Mouse (Mus musculus): ENCODE measurements at regions not wholly inside any gene's neighbourhood (a gene's known extent, or its start where the extent isn't known, plus 50 kb on each side); places are given as distances from the start of the nearest gene placed in this dataset.

DNA sequence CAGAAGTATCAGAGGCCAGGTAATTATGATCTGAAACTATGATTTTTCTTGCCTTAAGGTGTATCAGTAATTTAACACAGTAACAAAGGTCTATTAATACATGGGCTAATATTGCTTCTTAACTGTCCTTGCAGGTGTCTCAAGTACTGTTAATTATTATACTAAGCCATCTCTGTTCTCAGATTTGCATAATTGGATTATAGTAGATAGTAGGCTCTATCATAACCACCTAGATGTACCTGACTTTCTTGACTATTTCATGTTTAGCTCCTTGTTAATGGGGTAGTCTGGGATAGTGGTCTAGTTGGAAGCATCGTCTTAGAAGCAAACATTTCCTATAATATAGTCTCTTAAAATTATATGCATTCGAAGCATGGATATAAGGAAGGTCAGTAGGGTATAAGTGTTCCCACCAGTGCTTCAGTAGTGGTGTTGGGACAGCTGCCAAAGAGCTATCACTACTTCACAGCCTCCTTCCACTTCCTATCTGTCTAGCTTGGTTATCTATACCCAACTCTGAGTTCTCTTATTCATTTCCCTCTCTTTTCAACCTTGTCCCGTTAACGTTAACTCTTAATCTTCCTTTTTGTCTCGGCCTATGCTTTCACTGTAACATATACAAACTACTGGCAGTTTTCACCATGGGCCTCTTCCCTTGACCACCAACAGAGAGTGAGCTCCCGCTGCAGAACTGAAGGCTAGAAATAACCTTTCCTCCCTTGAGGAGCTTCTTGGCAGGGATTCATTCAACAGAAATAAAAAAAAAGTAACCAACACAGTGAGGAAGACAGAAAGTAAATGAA is 630.9 kb upstream of the Lcorl start:
- no peak for DNase-seq (ENCODE audit: extremely low spot score, low spot score)

DNA sequence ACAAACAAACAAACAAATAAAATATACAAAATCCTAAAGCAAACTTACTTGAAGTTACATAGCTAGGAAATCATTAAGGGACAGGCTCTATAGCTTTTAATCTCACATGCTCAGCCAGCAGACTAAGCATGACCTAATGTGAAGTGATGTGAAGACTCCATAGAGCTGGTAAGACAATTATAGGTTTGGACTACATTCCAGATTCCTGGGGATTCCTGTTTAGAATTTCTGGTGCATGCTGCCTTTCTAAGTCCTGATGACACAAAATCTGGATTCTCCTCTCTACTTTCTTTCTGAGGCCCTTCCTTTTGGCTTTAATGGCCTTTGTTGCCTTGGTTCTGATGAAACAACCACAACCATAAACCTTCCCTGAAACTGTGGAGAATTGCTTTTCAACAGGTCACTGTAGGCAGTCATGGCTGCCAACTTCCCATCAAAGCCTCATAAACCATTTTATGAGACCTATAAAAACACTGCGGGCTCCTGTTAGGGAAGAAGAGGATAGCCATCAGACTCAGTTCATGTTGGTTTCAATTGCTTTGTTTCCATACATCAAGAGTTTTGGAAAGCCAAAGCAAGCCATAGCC is 629.4 kb upstream of the Lcorl start:
- DNase-seq (ENCODE audit: extremely low spot score, low spot score): no peak

DNA sequence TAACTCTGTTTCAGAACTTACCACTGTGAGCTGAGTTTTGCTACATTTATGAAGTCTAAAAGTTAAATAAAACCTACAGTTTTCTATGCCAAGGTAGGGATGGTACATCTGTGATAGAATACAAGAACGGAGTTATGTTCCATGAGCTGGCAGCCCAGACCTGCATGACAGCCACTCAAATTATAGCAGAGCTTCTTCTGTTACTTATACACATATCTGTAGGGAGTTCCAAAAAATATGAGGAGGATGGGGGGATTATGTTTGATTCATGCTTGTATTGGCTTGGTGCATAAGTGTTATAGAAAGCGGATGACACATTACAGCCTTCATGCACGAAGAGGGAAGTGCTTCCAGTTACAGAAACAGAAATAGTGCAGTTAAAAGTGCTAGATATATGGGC is 598.9 kb upstream of the Lcorl start:
- no peak for DNase-seq (ENCODE audit: extremely low spot score, low spot score)

DNA sequence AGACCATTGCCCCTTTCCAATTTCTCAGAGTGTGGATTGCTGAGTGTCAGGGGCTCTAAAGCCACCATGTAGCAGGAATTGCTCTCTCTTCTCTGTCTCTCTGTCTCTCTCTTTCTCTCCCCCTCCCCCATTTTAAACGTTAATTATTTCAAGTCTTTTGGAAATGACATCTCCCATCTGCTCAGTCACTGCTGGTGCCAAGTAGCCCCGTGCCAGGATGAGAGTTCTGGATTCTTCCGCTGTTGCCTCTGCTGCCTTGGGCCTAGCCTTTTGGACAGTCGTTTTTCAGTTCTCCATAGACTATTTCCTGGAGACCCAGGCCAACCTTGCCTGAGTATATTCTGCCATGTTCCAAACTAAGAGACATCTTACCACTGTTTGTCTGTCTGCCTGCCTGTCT is 590.9 kb upstream of the Lcorl start:
- no peak for DNase-seq (ENCODE audit: extremely low spot score, low spot score)

GRCm38 (mm10) chr5:46445844-46446243 is 588.4 kb upstream of the Lcorl start:
- DNase-seq (ENCODE audit: extremely low spot score, low spot score): peak; percentile 21

GRCm38 (mm10) chr5:46445122-46445521 is 587.7 kb upstream of the Lcorl start:
- DNase-seq (ENCODE audit: extremely low spot score, low spot score): peak; percentile 26

- DNase-seq (ENCODE audit: extremely low spot score, low spot score): no peak
These were observed 586.5 kb upstream of the Lcorl start for GRCm38 (mm10) chr5:46443805-46444340.

GRCm38 (mm10) chr5:46442600-46443248 is 585.3 kb upstream of the Lcorl start:
- DNase-seq (ENCODE audit: extremely low spot score, low spot score): no peak

GRCm38 (mm10) chr5:46441716-46442115 is 584.3 kb upstream of the Lcorl start:
- no peak for DNase-seq (ENCODE audit: extremely low spot score, low spot score)

DNA sequence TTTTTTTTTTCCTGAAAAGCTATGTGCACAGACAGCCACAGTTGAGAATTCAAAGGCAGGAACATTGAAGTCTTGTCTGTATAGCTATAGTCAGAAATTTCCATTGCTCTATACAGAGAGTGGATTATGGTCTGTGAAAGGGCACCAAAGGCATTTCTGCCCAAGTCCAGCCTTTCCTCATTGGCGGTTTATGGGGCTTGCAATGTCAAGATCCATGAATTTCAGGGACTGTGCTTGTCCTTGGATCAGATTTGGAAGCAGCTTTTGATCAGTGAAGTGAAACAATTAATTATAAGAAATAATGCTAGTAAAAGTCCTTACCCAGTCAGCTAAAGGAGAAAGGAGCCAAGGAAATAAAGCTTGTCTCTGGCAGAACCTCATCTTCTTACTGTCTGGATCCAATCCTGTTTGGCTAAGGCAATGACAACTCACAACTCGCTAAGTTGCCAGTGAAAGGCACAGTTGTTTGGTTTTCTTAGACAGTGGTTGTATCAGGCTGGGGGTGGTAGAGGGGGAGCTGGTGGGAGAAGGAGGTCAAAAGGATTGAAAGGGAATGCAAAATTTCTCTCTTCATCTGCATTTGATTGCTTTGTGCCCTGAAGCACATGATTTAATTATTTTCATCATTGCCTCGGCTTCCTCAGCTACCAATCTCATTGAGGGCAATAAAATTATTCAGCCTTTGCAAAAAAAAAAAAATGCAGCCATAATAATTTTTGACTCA is 574.4 kb upstream of the Lcorl start:
- no peak for DNase-seq (ENCODE audit: extremely low spot score, low spot score)

DNA sequence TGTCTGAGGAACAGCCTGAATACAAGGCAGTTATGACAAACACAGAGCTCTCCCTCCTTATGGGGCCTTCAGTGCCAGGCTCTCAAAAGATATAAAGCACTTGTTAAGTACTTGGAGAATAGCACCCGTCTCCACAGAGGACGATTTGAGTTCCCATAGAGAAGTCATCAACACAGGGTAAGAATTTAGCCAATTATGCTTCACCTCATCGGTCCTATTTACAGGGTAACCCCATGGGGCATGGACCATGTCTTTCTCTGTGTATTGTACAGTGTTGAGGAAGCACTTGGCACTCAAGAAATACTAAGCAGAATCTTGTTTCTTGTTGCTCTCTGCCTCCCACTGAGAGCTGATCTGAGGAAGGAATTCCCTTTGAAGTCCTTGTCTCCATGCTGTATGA is 565.3 kb upstream of the Lcorl start:
- DNase-seq (ENCODE audit: extremely low spot score, low spot score): no peak

GRCm38 (mm10) chr5:46406969-46407368 is 549.6 kb upstream of the Lcorl start:
- no peak for DNase-seq (ENCODE audit: extremely low spot score, low spot score)

DNA sequence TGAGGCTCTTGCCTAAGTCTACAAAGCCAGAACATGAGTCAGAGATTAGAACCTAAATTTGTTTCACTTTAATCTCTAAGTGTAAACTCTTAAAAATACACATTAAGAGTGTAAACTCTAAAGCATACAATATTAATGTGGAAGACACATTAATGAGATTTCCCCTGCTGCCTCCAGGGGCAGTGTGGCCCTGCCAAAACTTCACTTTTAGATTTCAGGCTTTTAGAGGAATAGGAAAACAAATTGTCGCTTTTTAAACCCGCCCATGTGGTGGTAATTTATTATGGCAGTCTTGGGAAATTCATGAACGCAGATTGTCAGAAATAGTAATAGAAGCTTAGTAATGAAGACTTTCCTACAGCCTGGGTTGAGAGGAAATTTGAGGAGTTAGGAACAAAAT is 549.0 kb upstream of the Lcorl start:
- DNase-seq (ENCODE audit: extremely low spot score, low spot score): no peak

DNA sequence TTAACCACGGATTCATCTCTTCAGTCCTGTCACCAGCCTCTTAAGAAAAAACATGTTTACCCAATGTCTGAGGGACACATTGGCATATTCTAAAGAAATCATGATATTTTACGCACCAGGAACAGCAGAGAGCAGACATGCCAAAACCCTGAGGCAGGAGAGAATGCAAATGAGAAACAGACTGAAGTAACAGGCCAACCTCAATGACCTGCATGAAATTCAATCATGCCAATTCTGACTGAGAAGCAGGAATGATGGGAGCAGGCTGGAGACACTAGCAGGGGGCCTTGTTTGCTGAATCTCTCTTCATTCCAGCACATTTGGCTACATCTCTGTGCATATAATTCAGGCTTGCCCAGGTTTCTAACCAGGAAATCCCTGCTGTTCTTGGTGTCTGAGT is 529.2 kb upstream of the Lcorl start:
- DNase-seq (ENCODE audit: extremely low spot score, low spot score): no peak

- DNase-seq (ENCODE audit: extremely low spot score, low spot score): no peak
These were observed 509.9 kb upstream of the Lcorl start for GRCm38 (mm10) chr5:46367328-46367727.

- DNase-seq (ENCODE audit: extremely low spot score, low spot score): no peak
These were observed 506.2 kb upstream of the Lcorl start for GRCm38 (mm10) chr5:46363661-46364060.

DNA sequence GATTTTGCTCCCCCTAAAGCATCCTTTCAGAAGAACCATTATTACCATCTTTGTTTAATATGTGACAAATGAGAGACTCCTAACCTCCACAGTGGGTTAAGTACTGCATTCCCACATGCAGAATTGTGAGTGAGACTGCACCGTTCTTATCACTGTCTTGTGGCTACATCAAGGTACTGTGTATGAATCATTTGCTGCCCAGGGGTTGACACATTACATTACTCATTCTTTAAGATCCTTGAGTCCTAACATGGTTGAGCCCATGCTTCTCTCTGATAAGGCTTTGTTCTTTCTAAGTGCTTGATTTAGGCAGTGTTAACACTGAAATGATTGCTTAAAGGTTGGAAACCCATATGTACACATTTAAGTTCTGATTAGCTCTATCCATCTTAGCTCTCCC is 504.2 kb upstream of the Lcorl start:
- DNase-seq (ENCODE audit: extremely low spot score, low spot score): no peak

DNA sequence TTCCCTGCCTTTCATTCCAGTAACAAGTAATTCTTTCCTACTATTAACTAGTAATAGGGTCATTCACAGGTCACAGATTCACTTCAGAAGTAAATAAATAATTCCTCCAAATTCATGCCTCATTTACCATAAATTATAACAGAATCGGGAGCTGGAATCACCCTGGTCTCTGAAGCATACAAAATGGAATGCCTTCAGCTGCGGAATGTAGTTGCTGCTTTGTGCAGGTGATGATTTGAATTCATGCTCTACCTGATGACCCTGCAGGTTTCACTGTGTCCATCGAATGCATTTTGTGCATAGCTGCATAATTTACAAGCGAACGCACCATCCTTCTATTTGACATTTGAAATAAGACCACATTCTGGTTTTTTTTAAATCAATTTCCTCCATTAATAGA is 491.0 kb upstream of the Lcorl start:
- no peak for DNase-seq (ENCODE audit: extremely low spot score, low spot score)

GRCm38 (mm10) chr5:46347368-46348083 is 490.1 kb upstream of the Lcorl start:
- DNase-seq (ENCODE audit: extremely low spot score, low spot score): peak; percentile 81

DNA sequence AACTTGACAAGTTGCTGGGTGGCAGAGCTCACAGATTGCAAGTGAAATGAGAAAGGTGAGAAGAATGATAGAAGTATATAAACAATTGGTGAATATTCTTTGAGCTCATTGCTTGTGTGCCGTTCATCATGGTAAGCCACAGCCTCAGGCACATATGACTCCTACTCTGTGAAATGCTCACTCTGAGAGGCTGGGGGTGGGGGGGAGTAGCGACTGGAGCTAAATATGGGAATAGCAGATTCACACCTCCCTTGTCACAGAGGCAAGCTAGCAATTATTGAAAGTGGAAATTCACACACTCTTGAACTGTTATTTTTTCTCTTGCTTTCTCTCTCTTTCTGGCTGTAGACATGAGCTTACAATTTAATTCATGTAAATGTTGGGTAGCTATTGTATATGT is 481.0 kb upstream of the Lcorl start:
- DNase-seq (ENCODE audit: extremely low spot score, low spot score): no peak

GRCm38 (mm10) chr5:46330880-46331279 is 473.5 kb upstream of the Lcorl start:
- no peak for DNase-seq (ENCODE audit: extremely low spot score, low spot score)

Measured in neural tube, embryonic 10.5 days (tissue).